Mouse (Mus musculus): Measurements from ENCODE around the gene Ada.
"Not testable (repeated sequence)": the region's sequence is repeated elsewhere in the genome, so short reads cannot be mapped to it uniquely, and the experiment has no call there.

Gene Ada

GRCm38 (mm10) chr2:163697764-163698480, 52.1 kb downstream of the Ada start:
- no peak for DNase-seq (ENCODE audit: low read depth)

- DNase-seq (ENCODE audit: low read depth): no peak
These were observed 53.3 kb downstream of the Ada start for GRCm38 (mm10) chr2:163696763-163697162.

GRCm38 (mm10) chr2:163693716-163694314, 56.2 kb downstream of the Ada start:
- no peak for DNase-seq (ENCODE audit: low read depth)

- DNase-seq (ENCODE audit: low read depth): no peak
These were observed 57.0 kb downstream of the Ada start for GRCm38 (mm10) chr2:163692873-163693612.

GRCm38 (mm10) chr2:163691846-163692605, 58.0 kb downstream of the Ada start:
- no peak for DNase-seq (ENCODE audit: low read depth)

- DNase-seq (ENCODE audit: low read depth): no peak
These were observed 59.4 kb downstream of the Ada start for GRCm38 (mm10) chr2:163690409-163691304.

GRCm38 (mm10) chr2:163689771-163690170, 60.3 kb downstream of the Ada start:
- no peak for DNase-seq (ENCODE audit: low read depth)

- DNase-seq (ENCODE audit: low read depth): not testable (repeated sequence)
These were observed 61.7 kb downstream of the Ada start for GRCm38 (mm10) chr2:163688377-163688776.

- no peak for DNase-seq (ENCODE audit: low read depth)
These were observed 63.2 kb downstream of the Ada start for GRCm38 (mm10) chr2:163686886-163687285.

- no peak for DNase-seq (ENCODE audit: low read depth)
These were observed 63.8 kb downstream of the Ada start for GRCm38 (mm10) chr2:163686233-163686632.

- DNase-seq (ENCODE audit: low read depth): no peak
These were observed 64.3 kb downstream of the Ada start for GRCm38 (mm10) chr2:163685761-163686200.

GRCm38 (mm10) chr2:163685287-163685686, 64.8 kb downstream of the Ada start:
- DNase-seq (ENCODE audit: low read depth): no peak

GRCm38 (mm10) chr2:163682344-163682743, 67.7 kb downstream of the Ada start:
- DNase-seq (ENCODE audit: low read depth): no peak

- DNase-seq (ENCODE audit: low read depth): no peak
These were observed 73.3 kb downstream of the Ada start for GRCm38 (mm10) chr2:163676745-163677144.
